Mouse (Mus musculus): ENCODE results near the gene B3galnt1. TPM values are rescaled to one million over a fixed set of nuclear protein-coding genes. Genes with fewer than 3 reads are reported as not detected.

The B3galnt1 gene
- 29.3 and 33.4 TPM in 2 replicates for polyA plus RNA-seq (2014; fragmentation: Nextera tagmentation; extraction: Ambion mirVana)

DNA sequence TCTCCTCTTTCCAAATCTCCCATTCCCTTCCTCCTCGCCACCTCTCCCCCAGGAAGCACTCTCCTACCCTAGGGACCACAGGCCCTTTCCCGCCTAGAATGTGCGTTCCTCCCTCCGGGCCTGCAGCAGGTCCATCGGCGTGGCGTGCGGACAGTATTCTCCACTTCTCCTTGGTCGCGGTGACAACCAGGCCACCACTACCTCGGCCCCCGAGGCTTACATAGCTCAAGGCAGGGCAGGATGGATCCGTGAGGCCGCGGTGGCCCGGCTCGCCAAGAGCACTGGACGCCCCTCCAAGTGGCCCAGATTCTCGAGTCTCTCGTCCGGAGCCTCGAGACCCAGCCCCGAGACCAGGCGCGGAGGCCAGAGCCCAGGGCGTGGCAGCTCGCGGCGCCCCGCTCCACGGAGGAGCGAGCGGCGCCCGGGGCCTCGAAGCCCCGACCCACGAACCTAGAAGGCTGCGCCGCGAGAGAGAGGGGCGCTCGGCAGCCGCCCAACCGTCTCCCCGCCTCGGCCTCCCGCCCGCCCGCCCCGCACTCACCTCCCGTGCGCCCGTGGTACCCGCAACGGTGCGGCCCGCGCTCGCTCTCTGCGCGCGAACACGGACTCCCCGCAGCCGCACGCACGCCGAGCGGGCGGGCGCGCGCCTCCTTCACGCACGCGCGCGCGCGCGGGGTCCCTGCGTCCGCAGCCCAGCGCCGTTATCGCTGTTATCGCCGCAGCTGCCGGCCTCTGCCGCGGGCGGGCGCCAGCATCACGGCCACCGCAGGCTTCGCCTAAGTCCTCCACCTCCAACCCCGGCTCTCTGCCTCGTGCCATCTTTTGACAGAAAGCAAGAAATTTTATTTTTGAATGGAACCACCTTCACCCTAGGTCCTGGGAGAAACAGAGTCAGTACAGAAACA lies at the start of gene B3galnt1:
Gene B3galnt1, minus strand, starts transcription at position 700 of the 905 bp plus-strand sequence.
- WGBS (ENCODE audit: insufficient replicate concordance), result under 1% methylated on average over 65 of the region's 99 CpGs
- H3K9me3 ChIP-seq (replicated peaks; ENCODE audit: control insufficient read depth, low read length), result no peaks in the 10 kb centered on the region
- peak within 1 kb of the TSS; percentile 92 for H3K4me2 ChIP-seq
- peak within 1 kb of the TSS; percentile 82 for H3K9ac ChIP-seq (ENCODE audit: low read depth, low read length)
- H3K36me3 ChIP-seq (ENCODE audit: control insufficient read depth, insufficient read depth, low read length), result no peaks in the 10 kb centered on the region
- ATAC-seq (replicated peaks; ENCODE audit: insufficient number of reproducible peaks, low FRiP score, low TSS enrichment), result peak; percentile 66
- no peaks in the 10 kb centered on the region for H3K4me1 ChIP-seq (ENCODE audit: control insufficient read depth, insufficient read depth, low read length)
- H3K4me3 ChIP-seq (ENCODE audit: low read depth, low read length), result peak within 1 kb of the TSS; percentile 75
- peak within 1 kb of the TSS; percentile 35; the same call in 1 of the 2 replicates for H3K27ac ChIP-seq (ENCODE audit: low read depth, low read length)
- H3K27me3 ChIP-seq (ENCODE audit: control insufficient read depth, insufficient read depth, low read length), result no peaks in the 10 kb centered on the region

DNA sequence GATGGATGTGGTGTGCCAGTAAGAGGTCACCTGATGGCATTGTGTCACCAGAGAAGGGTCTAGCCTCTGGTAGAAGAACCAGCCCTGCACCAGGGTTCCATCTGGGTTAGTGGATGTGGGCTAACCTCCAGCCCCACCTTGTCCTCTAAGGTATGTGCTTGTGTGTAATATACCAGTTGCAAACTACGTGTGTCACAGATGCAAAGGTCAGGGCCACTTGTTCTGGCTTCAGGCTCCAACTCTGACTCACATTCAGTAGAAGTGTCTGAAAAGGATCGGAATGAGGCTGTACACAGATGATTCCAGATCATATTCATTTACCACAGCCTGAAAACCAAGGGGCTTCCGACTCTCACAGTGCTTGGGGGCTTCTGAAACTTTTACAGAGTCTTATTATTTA lies 35.8 kb upstream of the B3galnt1 start:
- Histone ChIP-seq H3K27me3 (ENCODE audit: control insufficient read depth, insufficient read depth, low read length) (no peaks in the 10 kb centered on the region), H3K4me1 (ENCODE audit: control insufficient read depth, insufficient read depth, low read length) (no peaks in the 10 kb centered on the region), H3K27ac (ENCODE audit: low read depth, low read length) (no peak overlapping the region), H3K4me2 (no peak overlapping the region), H3K9ac (ENCODE audit: low read depth, low read length) (no peak overlapping the region), H3K9me3 (replicated peaks; ENCODE audit: control insufficient read depth, low read length) (no peaks in the 10 kb centered on the region), H3K36me3 (ENCODE audit: control insufficient read depth, insufficient read depth, low read length) (no peaks in the 10 kb centered on the region), H3K4me3 (ENCODE audit: low read depth, low read length) (no peak overlapping the region)
- ATAC-seq (replicated peaks; ENCODE audit: insufficient number of reproducible peaks, low FRiP score, low TSS enrichment), result no peak
- 75% methylated on average over 3 of the region's 3 CpGs for WGBS (ENCODE audit: insufficient replicate concordance)

DNA sequence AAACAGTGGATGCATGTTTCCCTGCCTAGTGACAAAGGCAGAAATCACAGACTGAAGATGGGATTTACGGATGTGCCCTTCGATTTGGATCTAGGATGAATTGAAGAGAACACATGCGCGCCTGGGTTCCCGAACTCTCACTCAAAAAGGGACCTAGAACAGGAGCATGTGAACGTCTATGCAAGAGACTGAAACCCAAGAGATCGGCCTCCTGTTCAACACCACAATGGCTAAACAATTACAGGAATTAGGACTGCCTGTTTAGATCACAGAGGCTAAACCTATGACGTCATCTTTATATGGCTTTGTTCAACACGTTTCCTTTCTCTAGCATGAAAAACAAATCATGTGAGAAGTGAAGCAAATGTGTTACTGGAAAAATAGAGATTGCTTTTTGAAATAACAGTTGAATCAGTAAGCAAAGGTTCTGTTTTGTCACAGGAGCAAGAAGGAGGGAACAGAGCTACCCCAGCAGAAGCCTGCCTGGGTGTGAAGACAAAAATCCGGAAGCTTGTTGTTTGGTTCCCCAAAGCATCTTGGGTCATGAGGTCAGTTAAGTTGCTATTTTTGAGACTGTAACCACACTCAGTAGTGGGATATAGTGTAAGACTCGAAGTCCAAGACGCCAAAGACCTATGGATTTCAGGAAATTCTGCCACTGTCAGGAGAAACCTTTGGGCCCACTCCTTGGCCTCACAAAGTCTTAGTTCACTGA lies 35.1 kb upstream of the B3galnt1 start:
- no peak overlapping the region for H3K27ac ChIP-seq (ENCODE audit: low read depth, low read length)
- 72% methylated on average over 12 of the region's 12 CpGs for WGBS (ENCODE audit: insufficient replicate concordance)
- no peak for ATAC-seq (replicated peaks; ENCODE audit: insufficient number of reproducible peaks, low FRiP score, low TSS enrichment)

DNA sequence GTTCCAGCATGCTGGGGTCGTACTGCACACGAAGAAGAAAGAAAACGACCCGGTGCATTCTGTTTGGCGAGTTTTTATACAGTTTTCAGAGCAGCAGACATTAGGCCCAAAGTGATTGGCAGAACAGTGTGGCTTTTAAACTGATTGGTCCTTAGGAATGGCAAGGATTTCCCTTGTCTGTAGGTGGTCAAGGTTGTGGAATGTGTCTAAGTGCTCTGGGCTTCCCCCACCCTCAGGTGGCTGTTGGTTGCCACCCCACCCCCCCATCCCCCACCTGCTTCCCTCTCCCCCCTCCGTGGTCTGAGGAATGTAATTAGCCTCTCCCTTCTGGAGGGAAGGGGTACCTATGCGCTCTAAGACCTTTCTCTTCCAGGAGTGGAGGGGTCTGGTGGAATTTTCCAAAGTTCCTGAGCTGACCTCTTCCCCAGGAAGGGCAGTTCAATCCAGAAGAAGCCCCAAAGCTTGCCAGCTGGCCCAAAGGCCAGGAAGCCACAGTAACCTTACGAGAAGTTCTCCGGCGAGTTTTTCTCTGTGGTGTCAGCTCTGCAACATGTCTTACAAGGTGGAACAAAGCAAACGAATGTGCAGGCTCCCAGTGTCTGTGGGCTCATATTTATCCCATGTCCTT lies 28.3 kb upstream of the B3galnt1 start:
- Histone ChIP-seq H3K27me3 (ENCODE audit: control insufficient read depth, insufficient read depth, low read length) (no peaks in the 10 kb centered on the region), H3K9ac (ENCODE audit: low read depth, low read length) (no peak overlapping the region), H3K4me2 (no peak overlapping the region), H3K4me3 (ENCODE audit: low read depth, low read length) (no peak overlapping the region), H3K4me1 (ENCODE audit: control insufficient read depth, insufficient read depth, low read length) (no peaks in the 10 kb centered on the region), H3K27ac (ENCODE audit: low read depth, low read length) (no peak overlapping the region), H3K9me3 (replicated peaks; ENCODE audit: control insufficient read depth, low read length) (no peaks in the 10 kb centered on the region), H3K36me3 (ENCODE audit: control insufficient read depth, insufficient read depth, low read length) (no peaks in the 10 kb centered on the region)
- no peak for ATAC-seq (replicated peaks; ENCODE audit: insufficient number of reproducible peaks, low FRiP score, low TSS enrichment)
- WGBS (ENCODE audit: insufficient replicate concordance), result 77% methylated on average over 11 of the region's 11 CpGs

More for the DNA sequence above, 35.1 kb upstream of the B3galnt1 start:
- Histone ChIP-seq H3K9ac (ENCODE audit: low read depth, low read length) (no peak overlapping the region), H3K4me2 (no peak overlapping the region), H3K4me3 (ENCODE audit: low read depth, low read length) (no peak overlapping the region), H3K4me1 (ENCODE audit: control insufficient read depth, insufficient read depth, low read length) (no peaks in the 10 kb centered on the region), H3K27me3 (ENCODE audit: control insufficient read depth, insufficient read depth, low read length) (no peaks in the 10 kb centered on the region), H3K9me3 (replicated peaks; ENCODE audit: control insufficient read depth, low read length) (no peaks in the 10 kb centered on the region), H3K36me3 (ENCODE audit: control insufficient read depth, insufficient read depth, low read length) (no peaks in the 10 kb centered on the region)

DNA sequence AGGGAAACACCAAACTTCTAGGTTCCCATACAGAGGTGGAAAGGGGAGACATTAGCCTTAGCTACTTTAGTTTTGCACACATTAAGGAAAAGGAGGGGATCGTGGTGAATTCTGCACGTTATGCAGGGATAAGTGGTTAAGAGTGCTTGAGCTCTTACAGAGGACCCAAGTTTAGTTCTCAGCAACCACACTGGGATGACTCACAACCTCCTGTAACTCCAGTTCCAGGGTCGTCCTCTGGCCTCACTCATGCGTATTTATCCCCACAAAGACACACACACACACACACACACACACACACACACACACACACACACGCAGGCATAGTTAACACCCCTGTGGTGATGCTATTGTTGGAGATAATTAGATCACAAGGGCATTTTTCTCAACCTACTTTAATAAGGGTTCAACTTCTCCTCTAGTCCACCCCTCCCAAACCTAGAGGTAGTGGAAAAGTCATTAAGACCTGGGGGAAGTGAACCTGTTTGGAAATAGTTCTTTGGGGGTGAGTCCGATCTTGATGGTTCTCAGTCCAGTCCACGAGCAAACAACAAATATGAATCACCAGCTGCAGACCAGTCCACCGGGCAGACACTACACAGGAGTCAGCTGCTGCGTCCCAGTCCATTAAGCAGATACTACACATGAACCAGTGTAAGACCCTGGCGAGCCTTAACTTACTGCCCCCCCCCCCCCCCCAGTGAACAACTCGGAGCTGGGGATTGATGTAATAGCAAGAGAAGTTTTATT lies 27.6 kb upstream of the B3galnt1 start:
- Histone ChIP-seq H3K36me3 (ENCODE audit: control insufficient read depth, insufficient read depth, low read length) (no peaks in the 10 kb centered on the region), H3K4me1 (ENCODE audit: control insufficient read depth, insufficient read depth, low read length) (no peaks in the 10 kb centered on the region), H3K9ac (ENCODE audit: low read depth, low read length) (no peak overlapping the region), H3K4me2 (no peak overlapping the region), H3K9me3 (replicated peaks; ENCODE audit: control insufficient read depth, low read length) (no peaks in the 10 kb centered on the region), H3K27me3 (ENCODE audit: control insufficient read depth, insufficient read depth, low read length) (no peaks in the 10 kb centered on the region), H3K27ac (ENCODE audit: low read depth, low read length) (no peak overlapping the region), H3K4me3 (ENCODE audit: low read depth, low read length) (no peak overlapping the region)
- WGBS (ENCODE audit: insufficient replicate concordance), result 77% methylated on average over 11 of the region's 11 CpGs
- ATAC-seq (replicated peaks; ENCODE audit: insufficient number of reproducible peaks, low FRiP score, low TSS enrichment), result no peak

DNA sequence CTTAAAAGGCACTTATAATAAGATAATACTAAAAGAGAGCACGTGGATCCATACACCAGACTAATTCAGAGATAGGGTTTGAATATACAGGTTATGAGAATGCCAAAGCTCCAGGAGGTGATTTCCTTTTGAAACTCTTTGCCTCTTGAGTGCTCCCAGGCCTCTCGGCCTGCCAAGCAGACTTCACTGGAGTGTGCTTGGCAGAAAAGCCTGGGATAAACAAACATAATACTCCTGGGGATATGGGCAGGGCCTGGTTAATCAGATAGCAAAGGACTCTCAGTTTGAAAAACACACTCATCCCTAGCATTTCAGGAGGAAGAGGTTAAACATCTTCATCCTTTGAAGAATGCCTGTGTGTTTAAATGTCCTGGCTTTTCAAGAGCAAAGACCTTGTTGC lies 25.4 kb upstream of the B3galnt1 start:
- Histone ChIP-seq H3K4me3 (ENCODE audit: low read depth, low read length) (no peak overlapping the region), H3K27me3 (ENCODE audit: control insufficient read depth, insufficient read depth, low read length) (no peaks in the 10 kb centered on the region), H3K4me2 (no peak overlapping the region), H3K27ac (ENCODE audit: low read depth, low read length) (no peak overlapping the region), H3K4me1 (ENCODE audit: control insufficient read depth, insufficient read depth, low read length) (no peaks in the 10 kb centered on the region), H3K9ac (ENCODE audit: low read depth, low read length) (no peak overlapping the region), H3K9me3 (replicated peaks; ENCODE audit: control insufficient read depth, low read length) (no peaks in the 10 kb centered on the region), H3K36me3 (ENCODE audit: control insufficient read depth, insufficient read depth, low read length) (no peaks in the 10 kb centered on the region)
- no peak for ATAC-seq (replicated peaks; ENCODE audit: insufficient number of reproducible peaks, low FRiP score, low TSS enrichment)
- WGBS (ENCODE audit: insufficient replicate concordance), result 74% methylated on average over 2 of the region's 2 CpGs

DNA sequence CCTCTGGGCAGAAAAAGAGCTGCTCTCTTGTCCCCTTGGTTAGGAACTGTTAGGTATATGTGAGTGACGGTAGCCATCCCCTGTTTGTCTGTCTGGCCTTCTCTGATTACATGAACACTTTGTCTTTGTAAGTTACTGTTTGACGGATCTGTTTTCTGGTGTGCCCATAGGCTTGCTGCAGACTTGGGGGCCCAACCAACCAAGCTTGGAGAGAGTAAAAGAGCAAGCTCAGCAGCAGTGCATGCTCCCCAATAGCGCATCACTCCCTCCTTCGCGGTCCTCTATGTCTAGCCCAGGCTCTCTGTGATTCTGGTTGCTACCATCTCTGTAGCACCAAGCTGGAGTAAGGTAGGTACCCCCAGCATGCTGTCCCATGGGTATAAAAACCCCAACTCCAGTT lies 9.1 kb upstream of the B3galnt1 start:
- Histone ChIP-seq H3K4me2 (no peak overlapping the region), H3K36me3 (ENCODE audit: control insufficient read depth, insufficient read depth, low read length) (no peaks in the 10 kb centered on the region), H3K9ac (ENCODE audit: low read depth, low read length) (no peak overlapping the region), H3K9me3 (replicated peaks; ENCODE audit: control insufficient read depth, low read length) (0 out of 2 replicates have a peak, but pooled peaks cover 2% of the 10 kb centered on the region), H3K4me3 (ENCODE audit: low read depth, low read length) (no peak overlapping the region), H3K27me3 (ENCODE audit: control insufficient read depth, insufficient read depth, low read length) (no peaks in the 10 kb centered on the region), H3K27ac (ENCODE audit: low read depth, low read length) (no peak overlapping the region), H3K4me1 (ENCODE audit: control insufficient read depth, insufficient read depth, low read length) (no peaks in the 10 kb centered on the region)
- no peak for ATAC-seq (replicated peaks; ENCODE audit: insufficient number of reproducible peaks, low FRiP score, low TSS enrichment)
- 86% methylated on average over 5 of the region's 5 CpGs for WGBS (ENCODE audit: insufficient replicate concordance)

DNA sequence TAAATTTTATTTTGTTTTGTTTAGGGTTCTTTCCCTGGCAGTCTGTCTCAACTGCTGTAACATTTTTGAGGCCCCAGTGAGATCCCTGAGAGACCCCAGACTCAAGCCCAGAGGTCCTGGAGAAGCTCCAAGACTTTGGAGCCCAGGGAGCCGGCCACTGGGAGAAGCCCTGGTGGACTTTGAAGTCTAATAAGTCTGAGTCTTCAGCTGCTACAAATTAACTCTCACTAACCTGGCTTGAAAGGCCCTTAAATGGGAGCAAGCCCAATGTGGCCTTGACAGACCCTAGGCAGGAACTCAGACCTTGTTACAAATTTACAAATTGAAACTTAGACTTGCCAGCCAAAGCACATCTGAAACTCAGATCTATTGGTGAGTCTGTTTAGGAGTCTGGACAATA lies 8.7 kb upstream of the B3galnt1 start:
- H3K27ac ChIP-seq (ENCODE audit: low read depth, low read length), result no peak overlapping the region
- ATAC-seq (replicated peaks; ENCODE audit: insufficient number of reproducible peaks, low FRiP score, low TSS enrichment), result no peak
- no peaks in the 10 kb centered on the region for H3K9me3 ChIP-seq (replicated peaks; ENCODE audit: control insufficient read depth, low read length)
- no peaks in the 10 kb centered on the region for H3K36me3 ChIP-seq (ENCODE audit: control insufficient read depth, insufficient read depth, low read length)
- H3K4me3 ChIP-seq (ENCODE audit: low read depth, low read length), result no peak overlapping the region
- H3K4me1 ChIP-seq (ENCODE audit: control insufficient read depth, insufficient read depth, low read length), result no peaks in the 10 kb centered on the region
- H3K4me2 ChIP-seq, result no peak overlapping the region
- WGBS (ENCODE audit: insufficient replicate concordance), result 34% methylated on average over 1 of the region's 1 CpGs
- H3K27me3 ChIP-seq (ENCODE audit: control insufficient read depth, insufficient read depth, low read length), result no peaks in the 10 kb centered on the region
- no peak overlapping the region for H3K9ac ChIP-seq (ENCODE audit: low read depth, low read length)
